Mouse (Mus musculus) telencephalon, adult 2 months (tissue): Measurements from ENCODE around the gene Ano4.
"Not testable (repeated sequence)": the region's sequence is repeated elsewhere in the genome, so short reads cannot be mapped to it uniquely, and the experiment has no call there.

Experiments
- DNase-seq: peaks from one replicate; pipeline ENCODE4 v3.0.0-alpha.2; 2011; ENCODE audit warnings: low read depth, low spot score

The Ano4 gene

DNA sequence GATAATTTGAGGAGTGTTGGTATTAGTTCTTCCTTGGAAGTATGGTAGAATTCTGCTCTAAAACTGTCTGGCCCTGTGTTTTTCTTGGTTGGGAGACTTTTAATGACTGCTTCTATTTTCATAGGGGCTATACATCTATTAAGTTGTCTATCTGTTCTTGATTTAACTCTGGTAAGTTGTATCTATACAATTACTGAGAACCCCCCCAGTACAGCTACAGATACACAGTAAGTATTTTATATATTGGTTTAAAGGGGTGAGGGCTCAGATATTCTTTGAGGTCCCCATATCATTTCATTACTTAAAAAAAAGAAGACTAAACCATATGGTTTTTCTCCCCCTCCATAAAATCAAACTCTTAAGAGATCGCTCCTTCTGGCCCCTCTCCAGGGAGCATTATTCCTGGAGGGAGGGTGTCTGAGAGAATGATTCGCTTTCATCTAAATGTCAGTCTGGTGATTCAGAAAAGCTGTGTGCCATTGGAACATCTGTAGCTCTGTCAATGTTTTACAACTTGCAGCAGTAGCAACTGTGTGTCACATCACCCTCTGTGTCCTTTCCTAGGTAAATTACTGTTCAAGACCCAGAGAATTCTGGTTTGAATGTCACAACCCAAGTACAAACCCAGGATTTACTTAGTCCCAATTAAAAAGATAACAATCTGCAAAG lies 189.6 kb downstream of the Ano4 start:
- DNase-seq = peak; percentile 23

DNA sequence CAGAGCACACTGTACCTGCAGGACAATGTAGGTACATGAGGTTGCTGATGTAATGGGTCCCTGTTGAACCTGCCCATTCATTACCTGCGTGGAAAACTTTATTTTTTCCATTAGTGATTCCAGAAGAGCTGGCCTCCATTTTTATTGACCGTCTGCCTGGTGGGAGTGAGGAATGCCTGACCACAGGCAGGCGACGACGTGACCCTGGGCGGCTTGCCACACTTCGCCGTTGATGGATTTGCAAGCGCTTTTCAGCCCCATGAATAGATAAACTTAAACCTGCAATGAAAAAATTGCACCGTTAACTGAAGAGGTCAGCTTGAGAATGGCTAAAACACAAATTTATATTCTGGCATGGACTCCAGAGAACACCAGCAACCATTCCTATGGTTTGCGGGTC lies 195.4 kb downstream of the Ano4 start:
- no peak for DNase-seq

DNA sequence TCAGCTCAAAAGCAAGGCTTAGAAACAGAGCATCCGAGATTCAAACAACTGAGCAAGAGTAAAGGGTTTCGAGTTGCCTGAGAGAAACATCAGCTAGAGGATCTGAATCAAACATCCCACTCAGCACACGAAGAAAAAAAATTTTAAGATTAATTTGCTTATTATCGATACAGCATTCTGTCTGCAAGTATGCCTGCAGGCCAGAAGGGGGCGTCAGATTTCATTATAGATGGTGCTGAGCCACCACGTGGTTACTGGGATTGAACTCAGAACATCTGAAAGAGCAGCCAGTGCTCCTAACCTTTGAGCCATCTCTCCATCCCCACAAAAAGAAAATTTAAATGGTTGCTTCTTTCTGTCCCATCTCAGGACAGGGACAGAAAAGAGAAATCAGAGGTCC lies 223.2 kb downstream of the Ano4 start:
- no peak for DNase-seq

DNA sequence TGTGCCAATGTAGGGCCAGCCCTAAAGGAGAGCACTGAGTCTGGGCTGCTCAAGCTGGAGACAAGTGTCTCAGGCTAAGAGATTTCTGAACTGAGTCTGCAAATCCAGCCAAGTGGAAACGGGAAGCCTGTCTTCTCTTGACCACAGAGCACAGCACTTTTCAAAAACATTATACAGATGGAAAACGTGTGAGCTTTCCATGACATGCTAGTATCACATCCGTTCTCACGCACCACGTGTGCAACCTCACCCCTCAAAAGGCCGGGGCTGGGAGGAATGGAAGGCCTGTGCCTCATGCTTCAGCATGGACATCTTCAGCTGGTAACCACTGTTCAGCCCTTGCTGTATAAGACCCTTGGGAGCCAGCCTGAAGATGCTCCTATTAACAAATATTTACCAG lies 230.2 kb downstream of the Ano4 start:
- no peak for DNase-seq

DNA sequence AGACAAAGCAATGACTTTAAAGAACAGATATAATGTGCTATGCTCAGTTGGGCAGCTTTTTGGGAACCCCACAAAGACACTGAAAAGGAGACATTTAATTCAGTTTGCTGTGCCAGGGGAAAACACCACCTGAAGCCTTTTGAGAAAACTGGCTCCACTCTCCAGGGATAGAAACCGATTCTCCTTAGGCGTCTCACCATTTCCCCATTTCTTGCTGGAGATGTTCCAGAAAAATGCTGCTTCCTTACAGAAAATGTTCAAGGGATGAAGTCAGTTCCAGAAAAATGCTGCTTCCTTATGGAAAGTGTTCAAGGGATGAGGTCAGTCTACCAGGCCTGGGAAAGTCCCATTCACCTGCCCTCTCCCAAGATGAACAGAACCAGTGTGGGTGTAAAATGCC lies 233.1 kb downstream of the Ano4 start:
- DNase-seq = peak; percentile 28

DNA sequence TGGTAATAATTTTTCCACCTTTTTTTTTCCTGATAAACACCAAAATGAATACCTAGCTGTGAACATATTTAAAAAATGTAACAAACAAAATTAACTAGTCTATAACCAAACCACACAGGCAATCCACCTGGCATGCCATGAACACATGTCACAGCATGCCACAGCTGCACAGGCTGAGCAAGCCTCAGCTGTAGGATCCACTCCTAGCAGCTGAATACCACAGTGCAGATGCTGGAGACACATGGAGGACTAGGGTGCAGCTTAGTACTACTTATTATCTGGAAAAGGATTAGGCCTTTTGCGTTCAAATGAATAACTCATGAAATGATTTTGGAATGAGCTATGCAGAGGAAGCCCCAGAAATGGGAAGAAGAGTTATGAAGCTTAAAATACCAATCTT lies 233.6 kb downstream of the Ano4 start:
- DNase-seq = no peak

DNA sequence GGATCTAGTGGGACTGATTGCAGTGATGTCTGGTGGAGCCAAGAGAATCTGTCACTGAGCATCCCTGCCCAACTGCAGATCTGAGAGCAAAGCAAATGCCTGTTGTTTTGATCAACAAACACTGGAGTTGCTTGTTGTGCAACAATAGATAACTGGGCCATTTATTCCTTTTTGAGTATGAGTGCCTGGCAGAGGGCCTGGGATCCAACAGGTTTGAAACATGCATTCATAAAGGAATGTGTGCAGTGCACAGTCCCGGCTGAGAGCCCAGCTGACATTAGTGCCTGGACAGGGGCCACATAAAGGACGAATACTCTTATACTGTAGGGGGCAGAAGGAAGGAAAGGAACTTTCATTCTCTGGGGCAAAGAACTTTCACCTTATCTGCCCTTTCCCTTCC lies 241.0 kb downstream of the Ano4 start:
- DNase-seq = peak; percentile 47

DNA sequence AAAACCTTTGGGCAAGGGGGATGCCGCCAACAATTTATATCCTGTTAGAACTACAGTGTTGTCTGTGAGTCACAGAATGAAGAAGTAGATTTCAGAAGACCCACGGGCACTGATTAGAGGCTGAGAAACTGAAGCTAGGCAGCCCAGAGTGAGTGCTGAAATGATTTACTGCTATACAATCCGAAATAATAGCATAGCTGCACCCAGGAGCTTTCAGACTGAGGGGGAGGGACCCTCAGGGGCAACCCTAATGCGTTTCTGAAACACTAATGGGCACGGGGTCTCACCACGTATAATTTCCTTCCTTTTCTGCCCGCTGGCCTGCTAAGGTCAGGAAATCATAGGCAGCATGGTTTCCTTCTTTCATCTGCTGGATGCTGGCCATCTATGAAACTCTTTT lies 242.5 kb downstream of the Ano4 start:
- DNase-seq = no peak

DNA sequence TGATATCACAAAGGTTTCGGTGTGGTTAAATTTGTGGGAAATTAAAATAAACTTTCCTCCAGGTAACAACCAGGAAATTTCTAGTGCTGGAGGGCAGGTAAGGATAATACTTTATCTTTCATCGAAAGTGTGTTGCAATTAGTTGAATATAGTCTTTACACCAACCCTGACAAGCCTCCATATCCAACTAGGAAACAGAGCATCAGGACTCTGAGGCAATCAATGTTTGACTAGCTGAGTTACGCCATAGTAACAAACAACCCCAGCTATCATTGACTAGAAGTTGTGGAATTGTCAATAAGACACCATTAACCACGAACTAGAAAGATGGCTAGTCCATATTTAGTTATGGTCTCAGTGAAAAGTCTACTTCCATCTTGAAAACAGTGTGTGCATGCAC lies 246.4 kb downstream of the Ano4 start:
- no peak for DNase-seq

DNA sequence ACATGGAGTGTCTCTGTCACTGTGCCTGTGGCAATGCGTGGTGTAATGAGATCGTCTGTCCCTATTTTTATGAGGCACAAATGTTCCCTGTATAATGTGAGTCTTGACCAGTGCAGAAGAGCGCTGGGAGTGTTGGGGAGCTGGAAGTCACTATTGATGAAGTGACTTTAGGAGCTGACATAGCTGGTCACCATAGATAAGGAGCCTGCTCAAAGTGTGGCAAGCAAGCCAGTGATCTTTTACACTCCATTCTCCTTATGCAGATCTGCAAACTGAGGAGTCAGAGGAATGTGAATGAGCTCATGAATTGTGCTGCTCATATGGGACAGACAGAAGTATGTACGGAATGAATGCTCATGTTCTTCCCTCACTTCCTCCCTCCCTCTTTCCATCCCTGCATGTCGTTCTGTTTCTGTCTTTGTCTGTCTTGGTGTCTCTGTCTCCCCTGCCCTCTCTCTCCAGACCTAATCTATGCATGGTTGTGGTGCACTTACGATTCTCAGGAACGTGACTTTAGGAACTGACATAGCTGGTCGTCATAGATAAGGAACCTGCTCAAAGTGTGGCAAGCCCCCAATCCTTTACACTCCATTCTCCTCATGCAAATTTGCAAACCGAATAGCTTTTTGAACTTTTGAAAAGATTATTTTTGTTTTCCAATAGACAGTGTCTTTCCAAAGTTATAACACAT lies 252.1 kb downstream of the Ano4 start:
- DNase-seq = no peak

DNA sequence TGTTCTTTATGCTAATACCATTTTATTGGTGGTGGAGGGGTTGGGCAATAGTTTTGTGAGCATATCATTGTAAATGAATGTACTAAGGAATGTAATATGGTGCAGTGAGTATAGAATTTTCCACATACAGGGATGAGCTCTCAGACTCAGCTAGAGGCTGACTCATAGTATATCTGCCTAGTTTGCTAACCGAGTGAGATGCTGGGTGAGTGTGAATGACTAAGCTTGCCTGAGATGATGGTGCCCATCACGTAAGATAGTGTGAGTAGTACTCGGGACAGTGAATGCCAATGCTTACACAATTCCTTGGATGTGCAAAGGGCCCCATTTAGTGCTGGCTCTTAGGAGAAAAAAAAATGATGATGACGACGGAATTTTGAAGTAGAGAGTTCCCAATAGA lies 267.1 kb downstream of the Ano4 start:
- peak; percentile 6 for DNase-seq

DNA sequence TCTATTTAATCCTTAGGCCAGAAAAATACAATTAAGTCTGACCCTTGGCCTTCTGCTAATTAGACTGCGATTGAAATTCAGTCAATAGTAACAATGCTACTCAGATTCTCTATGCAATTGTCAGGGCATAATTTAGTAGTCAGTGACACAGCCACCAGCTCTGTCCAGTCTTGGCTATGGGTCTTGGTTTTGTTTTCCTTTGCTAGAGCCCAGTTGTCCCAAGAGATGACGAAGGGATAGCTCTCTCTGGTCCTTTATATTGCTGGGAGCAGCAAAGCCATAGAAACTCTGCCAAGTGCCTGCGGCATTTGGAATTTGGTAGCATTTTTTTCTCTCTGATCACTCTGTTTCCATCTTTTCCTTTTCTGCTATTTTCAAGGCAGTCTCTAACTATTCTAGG lies 288.7 kb downstream of the Ano4 start:
- peak; percentile 48 for DNase-seq

DNA sequence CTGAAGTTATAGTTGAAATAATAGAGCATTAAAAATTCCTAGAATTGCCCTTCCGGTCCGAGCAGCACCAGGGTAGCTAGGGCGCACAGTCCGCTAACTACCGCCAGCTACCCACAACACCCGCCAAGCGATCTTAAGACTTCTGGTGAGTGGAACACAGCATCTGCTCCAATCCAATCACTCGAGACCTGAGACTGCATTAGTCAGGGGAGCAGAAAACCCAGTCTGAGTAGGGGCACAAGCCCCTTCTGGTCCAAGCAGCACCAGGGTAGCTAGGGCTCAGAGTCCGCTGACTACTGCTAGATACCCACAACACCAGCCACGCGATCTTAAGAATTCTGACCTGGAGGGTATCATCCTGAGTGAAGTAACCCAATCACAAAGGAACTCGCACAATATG lies 299.6 kb downstream of the Ano4 start:
- not testable (repeated sequence) for DNase-seq

DNA sequence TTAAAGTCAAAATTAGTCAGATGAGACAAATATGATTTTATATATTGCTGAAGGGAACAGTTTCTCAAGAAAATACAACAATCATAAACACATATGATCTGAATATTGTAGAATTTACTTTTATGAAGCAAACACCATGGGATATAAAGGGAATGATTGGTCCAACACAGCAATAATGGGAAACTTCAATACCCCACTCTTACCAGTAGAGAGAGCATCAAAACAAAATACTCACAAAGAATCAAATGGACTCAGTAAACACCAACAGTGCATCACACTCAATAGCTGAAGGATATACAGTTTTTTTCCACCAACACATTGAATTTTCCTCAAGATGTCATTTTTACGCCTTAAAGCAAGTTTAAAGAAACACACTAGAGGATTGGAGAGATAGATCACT lies 300.4 kb downstream of the Ano4 start:
- DNase-seq = no peak

DNA sequence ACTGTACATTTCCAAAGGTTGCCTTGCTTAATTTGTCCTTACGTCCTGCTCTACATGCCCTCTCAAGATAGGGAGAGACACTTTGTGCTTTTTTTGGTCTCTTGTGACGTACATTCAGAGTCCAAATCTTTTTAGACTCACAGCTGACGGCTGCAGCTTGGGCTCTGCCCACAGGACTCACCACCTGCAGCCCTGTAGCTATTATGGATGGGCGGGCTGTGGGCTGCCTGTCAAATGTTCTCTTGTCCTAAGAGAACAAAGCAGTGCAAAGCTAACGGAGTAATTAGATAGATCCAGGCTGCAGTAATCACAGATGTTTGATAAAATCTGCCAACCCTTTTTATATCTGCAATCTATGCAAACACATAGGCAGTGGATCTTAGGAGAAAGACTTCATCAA lies 325.6 kb downstream of the Ano4 start:
- peak; percentile 55 for DNase-seq

DNA sequence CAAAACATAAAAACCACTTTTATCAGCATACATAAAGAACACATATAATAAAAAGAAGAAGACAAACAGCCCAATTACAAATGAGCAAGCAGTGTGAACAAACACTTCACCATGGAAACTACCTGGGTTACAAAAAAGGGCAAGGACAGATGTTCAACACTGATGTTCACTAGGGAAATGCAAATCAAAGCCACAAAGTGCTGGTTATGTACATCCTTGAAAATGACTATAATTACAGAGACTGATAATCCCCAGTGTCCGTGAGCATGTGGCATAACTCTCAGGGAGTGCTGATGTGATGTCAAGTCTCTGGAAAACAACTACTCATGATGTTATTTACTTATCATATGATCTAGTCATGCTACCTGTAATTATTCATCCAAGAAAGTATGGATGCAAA lies 336.3 kb downstream of the Ano4 start:
- no peak for DNase-seq

DNA sequence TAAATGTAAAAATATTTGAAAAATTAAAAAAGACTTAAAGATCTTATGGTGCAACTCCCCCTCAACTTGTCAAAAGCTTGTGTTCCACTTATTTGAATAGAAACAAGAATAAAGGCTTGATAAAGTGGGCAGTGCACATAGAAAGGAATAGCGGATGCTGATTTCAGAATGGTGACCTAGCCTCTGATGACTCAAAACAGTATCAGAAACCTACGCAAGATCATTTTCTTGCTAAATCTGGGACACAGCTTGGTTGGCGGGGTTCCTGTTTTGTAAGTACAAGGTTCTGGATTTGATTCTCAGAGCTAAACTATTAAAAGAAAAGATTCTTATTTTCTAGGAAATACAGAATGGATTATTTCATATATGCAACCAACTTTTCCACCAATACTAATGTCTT lies 340.0 kb downstream of the Ano4 start:
- peak; percentile 60 for DNase-seq

DNA sequence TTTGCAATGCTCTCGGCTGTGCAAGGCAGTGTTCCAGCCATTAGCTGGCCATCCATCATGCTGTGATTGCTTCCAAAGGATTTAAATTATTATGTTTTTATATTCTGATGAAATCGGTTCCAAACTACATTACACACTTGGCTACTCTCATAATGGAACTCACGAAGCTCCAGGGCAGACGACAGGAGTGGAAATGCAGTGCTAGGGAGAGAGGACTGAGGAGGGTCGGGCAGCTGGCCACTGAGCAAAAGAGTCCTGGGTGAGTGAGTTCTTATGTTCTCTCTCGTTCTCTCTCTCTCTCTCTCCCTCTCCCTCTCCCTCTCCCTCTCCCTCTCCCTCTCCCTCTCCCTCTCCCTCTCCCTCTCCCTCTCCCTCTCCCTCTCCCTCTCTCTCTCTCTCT lies 357.6 kb downstream of the Ano4 start:
- no peak for DNase-seq

DNA sequence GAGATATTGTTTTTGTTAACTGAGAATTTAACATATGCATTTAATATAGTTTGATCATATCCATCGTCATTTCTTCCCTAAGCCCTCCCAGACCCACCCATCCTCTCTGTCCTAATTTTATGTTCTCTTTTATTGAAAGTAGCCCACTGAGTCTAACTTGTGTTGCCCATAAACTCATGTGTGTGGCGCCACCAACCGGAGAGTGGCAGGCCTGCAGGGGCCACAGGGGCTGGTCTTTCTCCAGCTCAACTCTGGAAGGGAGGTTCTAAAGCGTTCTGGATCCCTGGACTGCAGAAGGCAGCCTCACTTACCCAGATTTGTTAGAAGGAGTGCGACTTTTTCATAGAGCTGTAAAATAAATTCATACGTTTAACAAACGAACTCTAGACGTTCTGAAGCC lies 361.1 kb downstream of the Ano4 start:
- DNase-seq = no peak

DNA sequence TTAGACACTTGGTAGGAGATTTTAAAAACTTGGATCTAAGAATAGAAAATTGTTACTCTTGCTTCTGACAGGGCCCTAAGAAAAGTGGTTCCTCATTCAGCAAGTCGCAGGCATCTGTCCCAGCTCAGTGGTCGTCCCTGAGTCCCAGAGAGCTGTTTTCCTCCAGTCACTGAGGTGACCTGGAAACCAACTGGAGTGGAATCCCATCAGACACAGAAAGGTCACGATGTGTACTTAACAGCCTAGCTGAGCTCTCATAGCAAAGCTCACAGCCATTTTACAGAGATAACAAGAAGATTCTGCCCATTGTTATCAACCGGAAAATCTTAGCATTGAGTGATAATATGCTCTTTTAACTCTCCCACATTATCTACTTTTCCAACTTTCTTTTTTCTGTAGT lies 365.1 kb downstream of the Ano4 start:
- DNase-seq = no peak

DNA sequence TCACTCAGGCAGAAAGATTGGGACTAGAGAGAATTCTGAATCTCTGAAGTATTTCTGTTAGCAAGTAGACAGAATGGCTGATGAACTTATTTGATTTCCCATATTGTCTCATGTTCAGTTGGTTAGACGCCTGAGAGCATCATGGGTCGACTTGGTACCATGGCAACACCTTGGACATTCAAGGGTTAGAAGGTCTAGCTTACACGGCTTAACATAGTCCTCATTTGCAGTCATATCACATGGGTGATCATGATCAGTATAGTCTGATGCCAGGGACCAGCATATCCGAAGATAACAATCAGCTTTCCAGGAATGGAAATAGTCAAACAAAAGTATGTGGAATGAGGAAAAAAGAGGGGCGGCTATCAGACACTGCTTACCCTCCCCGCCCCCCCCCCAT lies 365.6 kb downstream of the Ano4 start:
- no peak for DNase-seq

DNA sequence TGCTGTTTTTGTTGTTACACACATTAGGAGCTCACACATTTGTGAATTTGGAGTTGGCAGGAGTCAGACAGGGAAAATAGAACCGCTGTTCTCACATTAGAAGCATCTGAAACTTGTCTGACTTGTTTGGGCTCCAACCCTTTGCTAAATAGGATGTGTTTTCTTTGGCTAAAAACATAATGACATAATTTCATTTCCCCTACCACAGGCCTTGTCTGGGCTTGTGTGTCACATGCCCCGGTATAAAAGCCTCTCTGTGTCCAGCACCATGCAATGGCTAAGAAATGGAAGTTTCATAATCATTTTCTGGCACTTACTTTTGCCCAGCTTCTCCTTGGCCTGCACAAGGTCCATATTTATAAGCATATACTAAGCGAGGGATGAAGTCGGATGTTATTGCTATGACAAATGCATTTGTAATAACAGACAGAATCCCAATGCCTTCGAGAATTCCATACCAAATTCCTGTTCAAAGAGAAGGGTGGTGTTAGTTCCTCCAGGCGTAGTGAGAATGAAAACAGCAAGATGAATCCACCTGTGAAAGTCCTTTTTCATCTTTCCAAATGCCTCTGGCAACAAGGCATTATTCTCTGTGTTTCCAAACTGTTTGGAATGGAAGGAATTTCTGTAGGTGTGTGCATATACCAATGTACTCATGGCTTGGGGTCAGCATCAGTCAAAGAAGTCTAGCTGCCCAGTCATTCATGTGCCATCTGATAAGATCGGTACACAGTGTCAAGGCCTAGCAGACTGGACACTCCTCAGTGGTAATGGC lies 373.4 kb downstream of the Ano4 start:
- no peak for DNase-seq

DNA sequence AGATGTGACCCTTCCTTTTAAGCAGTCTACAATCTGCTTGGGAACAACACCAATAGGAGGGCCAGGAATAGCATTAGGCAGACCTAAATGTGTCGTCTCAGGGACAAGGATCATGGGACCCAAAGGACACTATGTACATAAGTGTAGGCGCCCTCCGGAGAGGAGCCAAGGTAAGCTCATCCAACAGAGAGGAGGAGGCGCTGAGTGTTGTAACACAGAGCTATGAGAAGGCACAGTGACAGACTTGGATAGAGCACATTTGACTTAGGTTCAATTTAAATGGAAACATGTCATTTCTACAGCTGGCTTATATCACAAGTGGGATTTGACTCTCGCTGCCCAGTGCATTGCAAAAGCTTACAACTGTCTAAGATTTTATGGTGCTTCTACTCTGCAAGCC lies 376.0 kb downstream of the Ano4 start:
- no peak for DNase-seq
